Mouse (Mus musculus) hindbrain, embryonic 12.5 days (tissue): ENCODE results near the gene Fmo6. TPM values are rescaled to one million over a fixed set of nuclear protein-coding genes. Genes with fewer than 3 reads are reported as not detected.

ENCODE experiments used
- ATAC-seq: fragments of 200-750 bp; cut with Nextera tagmentation; 2 replicates; pipeline ENCODE4 v1.8.0; 2017; ENCODE audit warnings: moderate TSS enrichment; ENCODE audit not compliant: low FRiP score
- H3K27ac ChIP-seq: fragments of 300-500 bp; sonication (generic); 2 replicates; pipeline ENCODE4 v1.5.1; 2016; ENCODE audit warnings: mild to moderate bottlenecking
- H3K27me3 ChIP-seq: fragments of 300-500 bp; sonication (generic); 2 replicates; pipeline ENCODE4 v1.6.1; 2016; ENCODE audit warnings: mild to moderate bottlenecking
- H3K36me3 ChIP-seq: fragments of 300-500 bp; sonication (generic); 2 replicates; pipeline ENCODE4 v1.6.1; 2016; ENCODE audit warnings: mild to moderate bottlenecking
- H3K4me1 ChIP-seq: fragments of 300-500 bp; sonication (generic); 2 replicates; pipeline ENCODE4 v1.6.1; 2016
- H3K4me2 ChIP-seq: fragments of 300-500 bp; sonication (generic); replicated peaks from 2 replicates; pipeline ENCODE4 v1.6.1; 2016; ENCODE audit warnings: mild to moderate bottlenecking
- H3K4me3 ChIP-seq: fragments of 300-500 bp; sonication (generic); 2 replicates; pipeline ENCODE4 v1.5.1; 2016; ENCODE audit warnings: mild to moderate bottlenecking
- H3K9ac ChIP-seq: fragments of 300-500 bp; sonication (generic); 2 replicates; pipeline ENCODE4 v1.6.1; 2016; ENCODE audit warnings: mild to moderate bottlenecking, moderate library complexity
- H3K9me3 ChIP-seq: fragments of 300-500 bp; sonication (generic); replicated peaks from 2 replicates; pipeline ENCODE4 v1.6.1; 2016; ENCODE audit warnings: mild to moderate bottlenecking
- WGBS: fragments of 180-500 bp; shearing (Covaris S2); methylation state at CpG from one replicate; pipeline ENCODE4 v1.1.7; 2016; 5-methylcytosine and 5-hydroxymethylcytosine counted together
- polyA plus RNA-seq: library from polyadenylated mRNA; unstranded; fragments of >200 nt; fragmentation: Nextera tagmentation; extraction: Ambion mirVana; gene quantifications from 2 replicates; pipeline ENCODE4 v1.2.1, GENCODE M21; 2016

Gene Fmo6
- polyA plus RNA-seq, 1 experiment from 2014 or later, result not detected

- Histone ChIP-seq H3K9ac (no peak within 1 kb of the TSS), H3K36me3 (no peaks in the 10 kb centered on the region), H3K27ac (no peak within 1 kb of the TSS), H3K27me3 (no peaks in the 10 kb centered on the region), H3K9me3 (no peaks in the 10 kb centered on the region), H3K4me1 (no peaks in the 10 kb centered on the region), H3K4me3 (no peak within 1 kb of the TSS), H3K4me2 (no peak within 1 kb of the TSS)
- WGBS, result 77% methylated on average over 14 of the region's 14 CpGs
- ATAC-seq, result no peak
Measured at GRCm38 (mm10) chr1:162897838-162898811, 39.2 kb downstream of the Fmo6 start, which contains the start of gene Fmo2. Fmo2 (minus strand) TSS chr1:162898726.

GRCm38 (mm10) chr1:162895900-162896299 is 41.4 kb downstream of the Fmo6 start:
- WGBS, result 43% methylated on average over 6 of the region's 6 CpGs

GRCm38 (mm10) chr1:162893014-162893413 is 44.3 kb downstream of the Fmo6 start:
- Histone ChIP-seq H3K27ac (no peak overlapping the region), H3K4me2 (no peak overlapping the region), H3K4me1 (no peaks in the 10 kb centered on the region), H3K9me3 (no peaks in the 10 kb centered on the region), H3K9ac (no peak overlapping the region), H3K27me3 (no peaks in the 10 kb centered on the region), H3K36me3 (no peaks in the 10 kb centered on the region), H3K4me3 (no peak overlapping the region)
- ATAC-seq, result no peak
- WGBS, result 93% methylated on average over 6 of the region's 6 CpGs

More at GRCm38 (mm10) chr1:162895900-162896299, 41.4 kb downstream of the Fmo6 start:
- no peak overlapping the region for H3K27ac ChIP-seq
- H3K27me3 ChIP-seq, result no peaks in the 10 kb centered on the region
- no peaks in the 10 kb centered on the region for H3K4me1 ChIP-seq
- no peak for ATAC-seq
- H3K9ac ChIP-seq, result no peak overlapping the region
- H3K9me3 ChIP-seq, result no peaks in the 10 kb centered on the region
- no peak overlapping the region for H3K4me3 ChIP-seq
- no peaks in the 10 kb centered on the region for H3K36me3 ChIP-seq
- H3K4me2 ChIP-seq, result no peak overlapping the region

GRCm38 (mm10) chr1:162891980-162892451 is 45.3 kb downstream of the Fmo6 start:
- Histone ChIP-seq H3K4me1 (no peaks in the 10 kb centered on the region), H3K27ac (no peak overlapping the region), H3K36me3 (no peaks in the 10 kb centered on the region), H3K27me3 (no peaks in the 10 kb centered on the region), H3K4me3 (no peak overlapping the region), H3K4me2 (no peak overlapping the region), H3K9ac (no peak overlapping the region), H3K9me3 (no peaks in the 10 kb centered on the region)
- 79% methylated on average over 6 of the region's 6 CpGs for WGBS
- no peak for ATAC-seq

GRCm38 (mm10) chr1:162888646-162889045 is 48.7 kb downstream of the Fmo6 start:
- H3K9me3 ChIP-seq, result no peaks in the 10 kb centered on the region
- ATAC-seq, result no peak
- no peaks in the 10 kb centered on the region for H3K36me3 ChIP-seq
- H3K4me1 ChIP-seq, result no peaks in the 10 kb centered on the region
- no peak overlapping the region for H3K4me3 ChIP-seq
- WGBS, result 90% methylated on average over 12 of the region's 12 CpGs
- H3K9ac ChIP-seq, result no peak overlapping the region
- H3K27me3 ChIP-seq, result no peaks in the 10 kb centered on the region
- H3K4me2 ChIP-seq, result no peak overlapping the region
- no peak overlapping the region for H3K27ac ChIP-seq

GRCm38 (mm10) chr1:162887644-162888043 is 49.7 kb downstream of the Fmo6 start:
- H3K4me2 ChIP-seq, result no peak overlapping the region
- no peaks in the 10 kb centered on the region for H3K4me1 ChIP-seq
- H3K27ac ChIP-seq, result no peak overlapping the region
- no peak overlapping the region for H3K4me3 ChIP-seq
- H3K9me3 ChIP-seq, result no peaks in the 10 kb centered on the region
- 93% methylated on average over 7 of the region's 7 CpGs for WGBS
- no peaks in the 10 kb centered on the region for H3K36me3 ChIP-seq
- no peak for ATAC-seq
- no peak overlapping the region for H3K9ac ChIP-seq
- H3K27me3 ChIP-seq, result no peaks in the 10 kb centered on the region

GRCm38 (mm10) chr1:162886138-162886816 is 51.0 kb downstream of the Fmo6 start:
- no peaks in the 10 kb centered on the region for H3K9me3 ChIP-seq
- no peak overlapping the region for H3K9ac ChIP-seq
- no peaks in the 10 kb centered on the region for H3K36me3 ChIP-seq
- no peak overlapping the region for H3K4me2 ChIP-seq
- ATAC-seq, result no peak
- no peak overlapping the region for H3K4me3 ChIP-seq
- no peaks in the 10 kb centered on the region for H3K27me3 ChIP-seq
- H3K4me1 ChIP-seq, result no peaks in the 10 kb centered on the region
- no peak overlapping the region for H3K27ac ChIP-seq
- 86% methylated on average over 11 of the region's 11 CpGs for WGBS

GRCm38 (mm10) chr1:162882681-162883080 is 54.6 kb downstream of the Fmo6 start:
- Histone ChIP-seq H3K4me2 (no peak overlapping the region), H3K4me3 (no peak overlapping the region), H3K4me1 (no peaks in the 10 kb centered on the region), H3K36me3 (no peaks in the 10 kb centered on the region), H3K27me3 (no peaks in the 10 kb centered on the region), H3K27ac (no peak overlapping the region), H3K9me3 (no peaks in the 10 kb centered on the region), H3K9ac (no peak overlapping the region)
- 89% methylated on average over 4 of the region's 4 CpGs for WGBS
- ATAC-seq, result no peak

- Histone ChIP-seq H3K36me3 (no peaks in the 10 kb centered on the region), H3K4me2 (no peak overlapping the region), H3K27me3 (no peaks in the 10 kb centered on the region), H3K9me3 (no peaks in the 10 kb centered on the region), H3K4me3 (no peak overlapping the region), H3K27ac (no peak overlapping the region), H3K9ac (no peak overlapping the region), H3K4me1 (no peaks in the 10 kb centered on the region)
- no peak for ATAC-seq
- WGBS, result 62% methylated on average over 11 of the region's 11 CpGs
Measured at GRCm38 (mm10) chr1:162879595-162880369, 57.5 kb downstream of the Fmo6 start.

GRCm38 (mm10) chr1:162875091-162875490 is 62.2 kb downstream of the Fmo6 start:
- H3K4me1 ChIP-seq, result no peaks in the 10 kb centered on the region
- ATAC-seq, result no peak
- 77% methylated on average over 3 of the region's 3 CpGs for WGBS
- no peak overlapping the region for H3K4me2 ChIP-seq
- no peaks in the 10 kb centered on the region for H3K36me3 ChIP-seq
- H3K27me3 ChIP-seq, result no peaks in the 10 kb centered on the region
- no peak overlapping the region for H3K4me3 ChIP-seq
- no peak overlapping the region for H3K9ac ChIP-seq
- no peak overlapping the region for H3K27ac ChIP-seq
- no peaks in the 10 kb centered on the region for H3K9me3 ChIP-seq

- no peak for ATAC-seq
- Histone ChIP-seq H3K4me2 (no peak overlapping the region), H3K9me3 (0 out of 2 replicates have a peak, but pooled peaks cover 4% of the 10 kb centered on the region), H3K27ac (peak overlapping the region; percentile 57), H3K27me3 (no peaks in the 10 kb centered on the region), H3K36me3 (no peaks in the 10 kb centered on the region), H3K9ac (no peak overlapping the region; the same call in 1 of the 2 replicates), H3K4me3 (no peak overlapping the region), H3K4me1 (no peaks in the 10 kb centered on the region)
- 73% methylated on average over 9 of the region's 9 CpGs for WGBS
Measured at GRCm38 (mm10) chr1:162871701-162872311, 65.5 kb downstream of the Fmo6 start.
